Mouse (Mus musculus): ENCODE measurements around the gene Cnot10.
A peak's percentile ranks its signal among the peaks of the same experiment; 100 is the strongest.

The Cnot10 gene

DNA sequence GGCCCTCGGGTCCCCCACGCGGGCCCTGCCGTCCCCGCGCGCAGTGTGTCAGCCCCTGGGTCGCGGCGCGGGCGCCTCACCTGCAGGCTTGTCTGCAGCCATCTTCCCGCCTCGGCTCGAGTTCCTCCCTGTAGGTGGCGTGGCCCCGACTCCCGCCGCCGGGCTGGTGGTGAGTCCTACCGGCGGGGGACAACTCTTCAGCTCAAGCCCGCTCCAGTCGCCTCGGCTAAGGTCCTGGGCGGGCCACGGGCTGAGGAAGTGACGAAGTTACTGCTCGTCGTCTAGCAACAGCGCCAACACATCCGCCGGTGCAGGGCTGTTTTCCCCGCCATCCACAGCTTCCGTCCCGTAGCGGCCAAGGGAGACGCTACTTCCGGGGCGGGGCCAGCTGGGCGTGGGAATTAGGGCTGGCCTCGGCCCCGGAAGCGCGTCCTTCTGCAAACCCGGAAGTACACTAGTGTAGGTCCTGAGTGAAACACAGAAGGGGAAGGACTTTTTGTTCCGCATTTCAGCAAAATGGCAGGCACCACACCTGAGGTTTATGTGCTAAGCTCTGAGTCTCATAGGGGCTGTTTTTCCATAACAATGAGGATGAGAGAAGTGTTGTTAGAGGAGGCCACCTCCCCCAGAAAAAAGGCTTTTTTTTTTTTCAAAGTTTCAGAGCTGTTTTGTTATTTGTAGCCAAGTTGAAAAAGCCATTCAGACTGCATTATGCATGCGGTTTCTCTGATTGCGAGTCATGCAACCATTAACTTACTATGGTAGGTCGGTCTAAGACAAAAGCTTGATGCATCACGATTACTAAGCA lies at the start of gene Cnot10:
Cnot10 (minus strand) TSS at position 346 of the 808 bp plus-strand sequence.
- peak; percentile 91 to 97 for DNase-seq (ENCODE audit: low spot score in 2 of 2)

GRCm38 (mm10) chr9:114688953-114689407 lies 49.0 kb upstream of the Cnot10 start:
- peak in 1 of 2 experiments; percentile 24 for DNase-seq (ENCODE audit: low spot score in 2 of 2)

DNA sequence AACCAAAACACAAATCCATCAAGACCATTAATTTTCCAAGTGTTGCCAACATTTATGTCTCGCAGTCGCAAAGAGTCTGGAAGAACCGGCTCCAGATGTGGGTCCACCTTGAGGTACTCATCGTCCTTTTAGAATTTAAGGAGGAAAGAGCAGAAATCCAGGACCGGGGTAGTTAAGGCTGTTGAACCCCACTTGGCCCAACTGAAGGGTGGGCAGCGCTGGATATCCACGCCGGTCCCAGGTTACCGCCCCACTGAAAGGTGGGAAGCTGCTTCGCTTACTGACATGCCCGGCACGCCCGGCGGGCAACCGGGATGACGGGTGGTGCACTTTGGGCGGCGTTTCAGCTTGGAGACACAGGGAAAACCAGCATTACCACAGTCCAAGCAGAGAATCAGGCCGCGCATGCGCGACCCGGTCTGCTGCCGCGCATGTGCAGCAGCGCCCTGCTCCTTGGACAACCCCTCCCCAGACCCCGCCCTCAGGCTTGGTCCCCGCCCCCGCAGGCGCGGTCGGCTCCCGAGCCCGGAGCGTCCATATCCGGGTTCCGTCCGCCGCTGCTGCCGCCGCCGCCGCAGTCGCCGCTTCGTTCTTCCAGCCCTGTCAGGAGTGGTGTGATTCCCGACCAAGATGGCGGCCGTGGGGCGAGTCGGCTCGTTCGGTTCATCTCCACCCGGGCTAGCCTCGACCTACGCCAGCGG lies 48.4 kb upstream of the Cnot10 start, which contains the start of gene Dync1li1:
Dync1li1 (plus strand) TSS at position 539 of the 701 bp plus-strand sequence.
- peak; percentile 92 to 97 for DNase-seq (ENCODE audit: low spot score in 2 of 2)

GRCm38 (mm10) chr9:114687639-114688038 lies 47.7 kb upstream of the Cnot10 start:
- DNase-seq (ENCODE audit: low spot score in 2 of 2), result no peak

DNA sequence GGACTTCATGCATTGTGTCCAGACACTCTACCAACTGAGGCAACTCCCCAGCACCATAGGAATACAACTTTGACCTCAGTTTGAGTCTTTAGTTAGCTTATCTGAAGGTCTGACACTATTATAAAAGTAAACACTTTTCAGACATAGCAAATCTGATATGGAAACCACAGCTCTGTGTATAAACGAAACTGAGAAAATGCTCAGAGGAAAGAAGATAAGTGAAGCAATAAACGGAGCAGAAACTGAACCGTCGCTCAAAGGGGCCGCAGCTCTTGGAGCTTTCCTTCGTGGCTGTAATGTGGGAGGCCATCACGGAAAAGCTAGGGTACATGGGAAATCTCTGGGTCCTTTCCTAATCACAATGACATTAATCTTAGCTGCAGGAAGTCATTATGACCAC lies 46.3 kb upstream of the Cnot10 start:
- DNase-seq (ENCODE audit: low spot score in 2 of 2), result no peak

GRCm38 (mm10) chr9:114682193-114682592 lies 42.2 kb upstream of the Cnot10 start:
- no peak for DNase-seq (ENCODE audit: low spot score in 2 of 2)

GRCm38 (mm10) chr9:114680531-114680930 lies 40.5 kb upstream of the Cnot10 start:
- no peak for DNase-seq (ENCODE audit: low spot score in 2 of 2)

DNA sequence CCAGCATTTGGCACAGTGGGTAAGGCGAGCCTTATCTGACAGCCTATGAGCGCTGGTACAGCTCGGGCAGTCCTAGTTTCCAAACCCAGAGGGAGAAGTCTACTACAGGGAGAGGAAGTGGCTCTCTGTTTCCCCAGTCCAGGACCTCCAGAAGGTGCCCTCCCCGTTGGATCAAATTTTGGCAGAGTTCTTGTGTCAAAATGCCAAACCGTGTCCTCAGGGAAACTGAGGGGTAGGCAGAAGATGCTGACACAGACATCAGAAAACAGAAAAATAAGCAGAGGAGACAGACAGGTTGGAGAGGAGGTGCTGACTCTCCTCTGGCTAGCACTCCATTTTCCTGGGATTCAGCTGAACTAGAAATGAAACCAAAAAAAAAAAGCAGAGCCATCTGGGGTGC lies 40.0 kb upstream of the Cnot10 start:
- no peak for DNase-seq (ENCODE audit: low spot score in 2 of 2)

GRCm38 (mm10) chr9:114678576-114678975 lies 38.6 kb upstream of the Cnot10 start:
- no peak for DNase-seq (ENCODE audit: low spot score in 2 of 2)

DNA sequence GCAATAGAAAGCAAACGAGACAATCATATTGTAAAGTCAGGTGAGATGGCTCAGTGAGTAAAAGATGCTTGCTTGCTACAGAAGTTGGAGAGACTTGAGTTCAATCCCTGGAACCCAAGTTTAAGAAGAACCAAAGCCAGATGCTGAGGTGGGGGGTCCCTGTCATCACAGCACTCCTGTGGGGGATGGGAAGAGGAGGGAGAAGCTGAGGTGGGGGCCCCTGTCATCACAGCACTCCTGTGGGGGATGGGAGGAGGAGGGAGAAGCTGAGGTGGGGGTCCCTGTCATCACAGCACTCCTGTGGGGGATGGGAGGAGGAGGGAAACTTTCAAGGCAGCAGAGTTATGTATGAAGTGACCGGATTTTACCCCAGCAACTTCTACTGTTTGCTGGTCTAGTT lies 33.6 kb upstream of the Cnot10 start:
- no peak for DNase-seq (ENCODE audit: low spot score in 2 of 2)

DNA sequence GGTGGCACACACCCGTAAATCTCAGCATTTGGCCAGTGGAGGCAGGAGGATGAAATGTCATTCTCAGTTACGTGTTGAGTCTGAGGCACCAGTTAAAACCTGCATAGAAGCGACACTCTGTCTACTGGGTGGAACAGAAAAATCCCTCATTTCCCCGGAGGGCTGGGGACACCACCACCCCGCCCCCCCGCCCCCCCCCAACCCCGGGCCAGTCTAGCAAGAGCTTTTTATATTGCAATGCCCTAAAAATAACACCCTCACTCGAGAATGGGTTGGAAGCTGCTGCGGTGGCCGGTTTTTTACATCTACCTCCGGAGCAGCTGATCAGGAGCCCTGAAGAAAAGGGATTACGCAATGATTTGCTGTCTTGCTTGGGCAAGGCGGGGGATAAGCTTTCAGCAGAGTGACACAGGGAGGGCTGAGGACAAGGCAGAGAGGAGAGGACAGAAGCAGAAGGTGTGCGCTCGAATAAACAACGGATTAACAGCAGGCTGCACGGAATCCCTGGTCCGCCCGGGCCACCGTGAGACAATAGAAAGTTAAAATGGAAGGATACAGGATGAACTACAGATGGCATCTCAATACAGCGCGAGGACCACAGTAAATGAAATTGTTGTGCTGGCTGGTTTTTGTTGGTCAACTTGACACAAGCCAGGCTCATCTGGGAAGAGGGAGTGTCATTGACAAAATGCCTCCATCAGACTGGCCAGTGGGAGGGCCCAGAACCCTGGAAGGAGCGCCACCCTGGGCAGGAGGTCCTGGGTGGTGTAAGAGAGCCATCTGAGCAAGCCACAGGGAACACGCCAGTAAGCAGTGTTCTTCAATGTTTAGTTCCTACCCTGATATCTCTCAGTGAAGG lies 32.9 kb upstream of the Cnot10 start:
- DNase-seq (ENCODE audit: low spot score in 2 of 2), result no peak

GRCm38 (mm10) chr9:114671946-114672345 lies 32.0 kb upstream of the Cnot10 start:
- no peak for DNase-seq (ENCODE audit: low spot score in 2 of 2)

GRCm38 (mm10) chr9:114669011-114669410 lies 29.0 kb upstream of the Cnot10 start:
- no peak for DNase-seq (ENCODE audit: low spot score in 2 of 2)

DNA sequence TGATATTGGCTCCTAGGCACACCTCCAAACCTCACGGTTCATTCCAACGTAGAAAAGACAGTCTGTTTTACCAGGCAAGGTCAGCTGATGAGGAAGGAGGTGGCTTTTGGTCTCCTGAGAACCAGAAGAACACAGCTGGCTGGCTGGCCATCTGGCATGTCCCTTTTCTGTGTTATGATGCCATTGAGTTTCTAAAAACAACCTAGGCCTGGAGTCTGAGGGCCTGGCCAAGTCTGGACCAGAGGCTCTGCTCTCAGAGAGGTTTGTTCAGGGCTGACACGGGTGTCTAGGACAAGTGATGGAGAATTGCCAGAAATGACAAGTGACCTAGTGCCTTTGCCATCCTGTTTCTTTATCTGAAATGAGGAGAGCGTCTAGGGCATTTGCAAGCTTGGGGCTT lies 28.1 kb upstream of the Cnot10 start:
- DNase-seq (ENCODE audit: low spot score in 2 of 2), result no peak

DNA sequence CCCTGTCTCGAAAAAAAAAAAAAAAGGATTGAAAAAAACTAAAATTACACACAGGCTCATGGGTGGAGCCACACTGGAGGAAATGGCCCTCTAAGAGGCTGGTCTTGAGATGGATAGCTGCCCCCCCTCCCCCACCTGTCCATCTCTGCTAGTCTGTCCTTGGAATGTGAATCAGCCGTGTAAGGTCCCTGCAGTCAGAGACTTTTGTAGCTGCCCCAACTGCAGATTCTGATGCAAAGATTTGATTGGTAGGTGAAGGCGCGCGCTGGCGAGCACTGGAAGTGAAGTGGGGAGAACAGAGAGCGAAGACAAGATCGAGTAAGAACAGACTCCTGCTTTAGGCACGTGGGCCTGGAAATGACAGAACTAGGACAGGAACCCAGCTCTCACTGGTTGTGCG lies 26.9 kb upstream of the Cnot10 start:
- DNase-seq (ENCODE audit: low spot score in 2 of 2), result no peak

GRCm38 (mm10) chr9:114663782-114664181 lies 23.8 kb upstream of the Cnot10 start:
- no peak for DNase-seq (ENCODE audit: low spot score in 2 of 2)

DNA sequence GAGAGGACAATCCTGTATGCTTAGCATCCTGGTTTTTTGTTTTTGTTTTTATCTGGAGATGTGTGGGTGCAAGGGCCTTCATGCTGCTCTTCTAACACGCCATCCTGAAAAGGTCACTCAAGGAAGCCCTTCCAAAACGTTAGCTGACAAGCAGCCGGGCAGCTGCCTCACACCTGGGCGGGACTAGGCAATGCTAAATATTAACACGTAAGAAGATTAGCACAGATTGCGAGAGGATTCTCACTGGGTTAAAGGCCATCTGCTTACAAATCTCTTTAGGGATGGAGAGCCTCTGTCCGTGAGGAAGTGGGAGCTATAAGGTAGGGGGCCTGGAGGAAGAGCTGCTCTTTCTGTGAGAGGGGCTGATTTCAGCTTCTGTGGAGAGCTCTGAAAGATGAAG lies 22.0 kb upstream of the Cnot10 start:
- DNase-seq (ENCODE audit: low spot score in 2 of 2), result no peak

DNA sequence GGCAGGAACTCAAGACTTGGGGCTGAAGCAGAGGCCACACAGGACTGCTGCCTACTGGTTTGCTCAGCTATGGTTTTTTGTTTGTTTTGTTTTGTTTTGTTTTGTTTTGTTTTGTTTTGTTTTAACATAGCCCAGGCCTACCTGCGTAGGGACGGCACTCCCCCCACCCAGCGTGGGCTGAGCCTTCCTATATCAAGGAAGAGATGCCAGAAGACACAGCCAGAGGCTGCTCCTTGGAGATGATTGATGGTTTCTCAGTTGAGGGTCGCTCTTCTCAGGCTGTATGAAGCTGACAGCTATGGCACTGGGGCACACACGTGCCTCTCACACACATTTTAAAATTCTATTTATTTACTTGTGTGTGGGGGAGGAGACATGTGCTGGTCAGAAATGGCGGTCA lies 21.0 kb upstream of the Cnot10 start:
- DNase-seq (ENCODE audit: low spot score in 2 of 2), result no peak

- no peak for DNase-seq (ENCODE audit: low spot score in 2 of 2)
Observed at GRCm38 (mm10) chr9:114660506-114660905, 20.5 kb upstream of the Cnot10 start.

GRCm38 (mm10) chr9:114656701-114657100 lies 16.7 kb upstream of the Cnot10 start:
- no peak for DNase-seq (ENCODE audit: low spot score in 2 of 2)

GRCm38 (mm10) chr9:114655356-114655755 lies 15.4 kb upstream of the Cnot10 start:
- DNase-seq (ENCODE audit: low spot score in 2 of 2), result no peak
